9 mouse cellular contexts compared by ENCODE assay signal in genomic region chr14:21686376-21687279, GRCm38 (mm10). TPM values are rescaled to one million over a fixed set of nuclear protein-coding genes. Genes with fewer than 3 reads are reported as not detected.
A peak's percentile ranks its signal among the peaks of the same experiment; 100 is the strongest.
DNase-seq lines count a peak whose midpoint lies in the region; ATAC-seq lines count a peak whose summit lies in the region.
"Had no signal": no experiment of that assay in that cellular context is flagged by ENCODE, and none has a peak within 500 bp of the region (broad histone marks: within the 10 kb centered on the region; RNA-seq: fewer than 3 reads in every experiment).

No protein-coding gene starts in this region.

- H3K27ac ChIP-seq in heart, embryonic 10.5 days = peak overlapping the region; percentile 53
- H3K27ac ChIP-seq in intestine, embryonic 16.5 days (ENCODE audit: low read length) = no peak overlapping the region
- no peak overlapping the region for H3K27ac ChIP-seq in neural tube, embryonic 11.5 days (ENCODE audit: low read depth, low read length)

- H3K9me3 ChIP-seq in heart, embryonic 10.5 days = no peaks in the 10 kb centered on the region
- H3K9me3 ChIP-seq in intestine, embryonic 16.5 days (ENCODE audit: control insufficient read depth, low read length) = no peaks in the 10 kb centered on the region
- no peaks in the 10 kb centered on the region for H3K9me3 ChIP-seq in neural tube, embryonic 11.5 days (ENCODE audit: control insufficient read depth, low read length)

- peak; percentile 41 for ATAC-seq in intestine, embryonic 16.5 days
- ATAC-seq in neural tube, embryonic 11.5 days (ENCODE audit: insufficient read depth, low FRiP score, low TSS enrichment) = no peak

- peak overlapping the region; percentile 30; the same call in 1 of the 2 replicates for H3K9ac ChIP-seq in intestine, embryonic 16.5 days (ENCODE audit: low read depth, low read length)
- H3K9ac ChIP-seq in neural tube, embryonic 11.5 days (ENCODE audit: low read length) = 0 out of 2 replicates have a peak overlapping the region, but pooled peaks have one; percentile 6

- H3K4me2 ChIP-seq in intestine, embryonic 16.5 days (ENCODE audit: low read depth, low read length) = peak overlapping the region; percentile 79
- peak overlapping the region; percentile 48 for H3K4me2 ChIP-seq in neural tube, embryonic 11.5 days (ENCODE audit: low read depth)

- no peaks in the 10 kb centered on the region for H3K36me3 ChIP-seq in heart, embryonic 10.5 days
- no peaks in the 10 kb centered on the region for H3K36me3 ChIP-seq in intestine, embryonic 16.5 days (ENCODE audit: control insufficient read depth, insufficient read depth, low read length)
- H3K36me3 ChIP-seq in neural tube, embryonic 11.5 days (ENCODE audit: control insufficient read depth, insufficient read depth, low read length) = no peaks in the 10 kb centered on the region

- WGBS in heart, embryonic 10.5 days = 11% methylated on average over 49 of the region's 49 CpGs
- 10% methylated on average over 49 of the region's 49 CpGs for WGBS in intestine, embryonic 16.5 days
- 10% methylated on average over 49 of the region's 49 CpGs for WGBS in neural tube, embryonic 11.5 days

- peaks cover 38% of the 10 kb centered on the region for H3K4me1 ChIP-seq in heart, embryonic 10.5 days
- H3K4me1 ChIP-seq in intestine, embryonic 16.5 days (ENCODE audit: control insufficient read depth, insufficient read depth, low read length) = peaks cover 14% of the 10 kb centered on the region
- peaks cover 6% of the 10 kb centered on the region for H3K4me1 ChIP-seq in neural tube, embryonic 11.5 days (ENCODE audit: control insufficient read depth, insufficient read depth, low read length)

- H3K27me3 ChIP-seq in heart, embryonic 10.5 days (ENCODE audit: insufficient read depth, poor library complexity, severe bottlenecking) = peaks cover 26% of the 10 kb centered on the region
- H3K27me3 ChIP-seq in intestine, embryonic 16.5 days (replicated peaks; ENCODE audit: control insufficient read depth, insufficient read depth, low read length) = peaks cover 9% of the 10 kb centered on the region; the same call in 1 of the 2 replicates
- no peaks in the 10 kb centered on the region for H3K27me3 ChIP-seq in neural tube, embryonic 11.5 days (ENCODE audit: control insufficient read depth, insufficient read depth, low read length)

- H3K4me3 ChIP-seq in heart, embryonic 10.5 days = peak overlapping the region; percentile 60
- peak overlapping the region; percentile 39 for H3K4me3 ChIP-seq in intestine, embryonic 16.5 days (ENCODE audit: low read length)
- peak overlapping the region; percentile 24 for H3K4me3 ChIP-seq in neural tube, embryonic 11.5 days (ENCODE audit: low read depth, low read length)

- DNase-seq in heart, embryonic 10.5 days (ENCODE audit: low spot score) = peak; percentile 88
- DNase-seq in heart, adult 8-10 months (ENCODE audit: low spot score) = no peak
- DNase-seq in embryo, embryonic 11 days = peak; percentile 81
- DNase-seq in neural tube, embryonic 11.5 days (ENCODE audit: low spot score) = peak; percentile 40
- no peak for DNase-seq in thymus, postnatal 36 days
- no peak for DNase-seq in thymus, postnatal 25 days
- DNase-seq in gastrocnemius, postnatal 36 days = no peak
- DNase-seq: cerebellum, adult 9-11 months had no signal

- intact Hi-C loops in gastrocnemius, postnatal 36 days (cut with DNase I) = loop anchor here (2.0 to 10.0 kb wide), 2 partner anchors 26 to 158 kb away; partner anchors contain the start of gene Comtd1

RNA-seq across cellular contexts. Expression of gene Dupd1, which starts 27.7 kb away (rescaled TPM):
- 0.12 and 0.15 TPM in 2 replicates for polyA plus RNA-seq in heart, embryonic 10.5 days (2016; fragmentation: Nextera tagmentation; extraction: Ambion mirVana)
- total RNA-seq in heart, adult 8-10 months (2022) = under 1 TPM in 2 of 4 experiments, not detected in 2; 0.37 to 0.47 TPM
- not detected in 2 replicates for polyA plus RNA-seq in intestine, embryonic 16.5 days (2015; fragmentation: Nextera tagmentation; extraction: Ambion mirVana)
- polyA plus RNA-seq in neural tube, embryonic 11.5 days (2014; fragmentation: Nextera tagmentation; extraction: Ambion mirVana) = 0.34 TPM in 1 of 2 replicates, not detected in the other
- 10 to 100 TPM; 39.1 to 62.1 TPM for total RNA-seq in gastrocnemius, postnatal 36 days (2021)

Comparison
In these comparisons a context has a peak if more than half of its experiments do, and no peak if none do; other contexts are left out.
1. DNase-seq: peak in heart, embryonic 10.5 days (single experiment), embryo, embryonic 11 days (single experiment) and neural tube, embryonic 11.5 days (single experiment); none in heart, adult 8-10 months (single experiment), thymus, postnatal 36 days (0 of 2), thymus, postnatal 25 days (single experiment) and gastrocnemius, postnatal 36 days (0 of 2).
2. Peak in every context shown above with its lines, with median percentiles within 50 percentile points of each other: H3K4me3 ChIP-seq.